Comparison of ENCODE assay signal across 12 mouse cellular contexts in the genomic region with DNA sequence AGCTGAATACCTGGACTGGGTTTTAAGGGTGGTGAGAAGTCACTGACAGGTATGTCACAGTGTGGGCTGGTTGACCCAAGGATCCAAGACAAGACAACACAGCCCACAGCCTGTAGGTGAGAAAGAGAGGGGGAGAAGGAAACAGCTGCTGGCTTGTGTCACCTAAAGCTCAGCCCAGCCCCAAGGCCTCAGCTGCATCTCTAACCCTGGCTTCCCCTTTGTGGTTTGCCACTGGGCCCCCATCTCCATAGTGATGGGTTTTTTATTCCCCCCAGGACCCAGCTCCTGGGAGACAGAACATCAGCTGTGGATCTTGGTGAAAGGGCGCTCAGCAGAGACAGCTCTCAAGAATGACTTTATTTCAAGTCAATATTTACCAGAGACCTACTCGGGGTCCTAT. TPM values are rescaled to one million over a fixed set of nuclear protein-coding genes. Genes with fewer than 3 reads are reported as not detected.
"Had no signal": no experiment of that assay in that cellular context is flagged by ENCODE, and none has a peak within 500 bp of the region (broad histone marks: within the 10 kb centered on the region; RNA-seq: fewer than 3 reads in every experiment).

No protein-coding gene starts in this region.

- DNase-seq: kidney, adult 11 months; kidney, postnatal 14 days; layer of hippocampus, postnatal 36 days; lung, postnatal 14 days; right cerebral cortex, adult 18-20 months; right cerebral cortex, postnatal 25 days had no signal

- H3K9me3 ChIP-seq: limb, embryonic 15.5 days; liver, embryonic 12.5 days; lung, embryonic 15.5 days; midbrain, embryonic 15.5 days had no signal

- H3K9ac ChIP-seq: limb, embryonic 15.5 days; liver, embryonic 12.5 days; lung, embryonic 15.5 days; midbrain, embryonic 15.5 days had no signal

- H3K4me2 ChIP-seq: limb, embryonic 15.5 days; liver, embryonic 12.5 days; lung, embryonic 15.5 days; midbrain, embryonic 15.5 days had no signal

- H3K27me3 ChIP-seq: limb, embryonic 15.5 days; liver, embryonic 12.5 days; lung, embryonic 15.5 days; midbrain, embryonic 15.5 days had no signal

- H3K27ac ChIP-seq: limb, embryonic 15.5 days; liver, embryonic 12.5 days; lung, embryonic 15.5 days; macrophage; midbrain, embryonic 15.5 days had no signal

- H3K4me3 ChIP-seq: limb, embryonic 15.5 days; liver, embryonic 12.5 days; lung, embryonic 15.5 days; midbrain, embryonic 15.5 days had no signal

- ATAC-seq: liver, embryonic 12.5 days; midbrain, embryonic 15.5 days had no signal

- H3K36me3 ChIP-seq: limb, embryonic 15.5 days; liver, embryonic 12.5 days; lung, embryonic 15.5 days; midbrain, embryonic 15.5 days had no signal

RNA-seq across cellular contexts. Expression of a gene that starts 57.2 kb away (rescaled TPM):
- total RNA-seq: monocyte, adult 5-6 weeks had no signal
- polyA plus RNA-seq: macrophage had no signal
